Mouse (Mus musculus) intestine, embryonic 15.5 days (tissue): ENCODE results near the gene Dcaf11. TPM values are rescaled to one million over a fixed set of nuclear protein-coding genes. Genes with fewer than 3 reads are reported as not detected.
A peak's percentile ranks its signal among the peaks of the same experiment; 100 is the strongest.

Experiments
- ATAC-seq: fragments of 200-750 bp; cut with Nextera tagmentation; 2 replicates; pipeline ENCODE4 v1.8.0; 2017; ENCODE audit warnings: moderate TSS enrichment, moderate library complexity
- H3K27ac ChIP-seq: fragments of 300-500 bp; sonication (generic); 2 replicates; pipeline ENCODE4 v1.5.1; 2015; ENCODE audit warnings: mild to moderate bottlenecking, inconsistent platforms
- H3K27me3 ChIP-seq: fragments of 300-500 bp; sonication (generic); replicated peaks from 2 replicates; pipeline ENCODE4 v1.6.1; 2015; ENCODE audit warnings: inconsistent platforms
- H3K36me3 ChIP-seq: fragments of 300-500 bp; sonication (generic); 2 replicates; pipeline ENCODE4 v1.6.1; 2015; ENCODE audit warnings: inconsistent platforms
- H3K4me1 ChIP-seq: fragments of 300-500 bp; sonication (generic); replicated peaks from 2 replicates; pipeline ENCODE4 v1.6.1; 2015; ENCODE audit warnings: inconsistent platforms
- H3K4me2 ChIP-seq: fragments of 300-500 bp; sonication (generic); replicated peaks from 2 replicates; pipeline ENCODE4 v1.6.1; 2015; ENCODE audit warnings: mild to moderate bottlenecking, inconsistent platforms
- H3K4me3 ChIP-seq: fragments of 300-500 bp; sonication (generic); replicated peaks from 2 replicates; pipeline ENCODE4 v1.5.1; 2015; ENCODE audit warnings: inconsistent platforms
- H3K9ac ChIP-seq: fragments of 300-500 bp; sonication (generic); 2 replicates; pipeline ENCODE4 v1.6.1; 2015; ENCODE audit warnings: inconsistent platforms
- H3K9me3 ChIP-seq: fragments of 300-500 bp; sonication (generic); 2 replicates; pipeline ENCODE4 v1.6.1; 2016; ENCODE audit warnings: inconsistent platforms
- WGBS: fragments of 180-500 bp; shearing (Covaris S2); methylation state at CpG from one replicate; pipeline ENCODE4 v1.1.7; 2015; 5-methylcytosine and 5-hydroxymethylcytosine counted together
- polyA plus RNA-seq: library from polyadenylated mRNA; unstranded; fragments of >200 nt; fragmentation: Nextera tagmentation; extraction: Ambion mirVana; gene quantifications from 2 replicates; pipeline ENCODE4 v1.2.1, GENCODE M21; 2015

Gene Dcaf11
- polyA plus RNA-seq, 1 experiment from 2014 or later = 72.8 TPM

GRCm38 (mm10) chr14:55558740-55559448, 912 bp upstream of the Dcaf11 start:
- Histone ChIP-seq H3K36me3 (no peaks in the 10 kb centered on the region), H3K4me3 (no peak overlapping the region), H3K27me3 (no peaks in the 10 kb centered on the region), H3K27ac (peak overlapping the region; percentile 97; the same call in 1 of the 2 replicates), H3K9ac (no peak overlapping the region), H3K4me1 (peaks cover 13% of the 10 kb centered on the region), H3K9me3 (no peaks in the 10 kb centered on the region), H3K4me2 (peak overlapping the region; percentile 68)
- no peak for ATAC-seq
- 52% methylated on average over 6 of the region's 6 CpGs for WGBS

GRCm38 (mm10) chr14:55560202-55561073, 632 bp downstream of the Dcaf11 start, which contains the start of gene A730061H03Rik:
Gene A730061H03Rik, minus strand, starts transcription at chr14:55560406.
- Histone ChIP-seq H3K36me3 (peaks cover 14% of the 10 kb centered on the region), H3K4me3 (peak within 1 kb of the TSS; percentile 61), H3K4me2 (peak within 1 kb of the TSS; percentile 68), H3K9ac (peak within 1 kb of the TSS; percentile 74), H3K27me3 (no peaks in the 10 kb centered on the region), H3K9me3 (no peaks in the 10 kb centered on the region), H3K4me1 (peaks cover 13% of the 10 kb centered on the region), H3K27ac (peak within 1 kb of the TSS; percentile 97)
- ATAC-seq = peak; percentile 96
- WGBS = under 1% methylated on average over 51 of the region's 51 CpGs

GRCm38 (mm10) chr14:55561860-55562259, 2.1 kb downstream of the Dcaf11 start:
- no peak overlapping the region for H3K9ac ChIP-seq
- peaks cover 13% of the 10 kb centered on the region for H3K4me1 ChIP-seq
- no peak for ATAC-seq
- H3K4me3 ChIP-seq = no peak overlapping the region
- H3K27ac ChIP-seq = no peak overlapping the region
- H3K27me3 ChIP-seq = no peaks in the 10 kb centered on the region
- H3K36me3 ChIP-seq = peaks cover 22% of the 10 kb centered on the region
- 0 out of 2 replicates have a peak overlapping the region, but pooled peaks have one; percentile 68 for H3K4me2 ChIP-seq
- no peaks in the 10 kb centered on the region for H3K9me3 ChIP-seq
- 84% methylated on average over 10 of the region's 10 CpGs for WGBS

GRCm38 (mm10) chr14:55563249-55563648, 3.4 kb downstream of the Dcaf11 start:
- Histone ChIP-seq H3K4me3 (no peak overlapping the region), H3K4me2 (no peak overlapping the region), H3K27ac (no peak overlapping the region), H3K4me1 (peaks cover 13% of the 10 kb centered on the region), H3K9me3 (no peaks in the 10 kb centered on the region), H3K36me3 (peaks cover 23% of the 10 kb centered on the region), H3K27me3 (no peaks in the 10 kb centered on the region), H3K9ac (no peak overlapping the region)
- WGBS = 91% methylated on average over 11 of the region's 11 CpGs
- ATAC-seq = no peak

- H3K4me1 ChIP-seq = peaks cover 13% of the 10 kb centered on the region
- H3K27me3 ChIP-seq = no peaks in the 10 kb centered on the region
- WGBS = 67% methylated on average over 3 of the region's 3 CpGs
- no peak overlapping the region for H3K4me2 ChIP-seq
- H3K4me3 ChIP-seq = no peak overlapping the region
- H3K9me3 ChIP-seq = no peaks in the 10 kb centered on the region
- no peak overlapping the region for H3K9ac ChIP-seq
- ATAC-seq = no peak
- peaks cover 29% of the 10 kb centered on the region for H3K36me3 ChIP-seq
- no peak overlapping the region for H3K27ac ChIP-seq
Measured at GRCm38 (mm10) chr14:55565748-55566147, 5.9 kb downstream of the Dcaf11 start.

- Histone ChIP-seq H3K36me3 (peaks cover 29% of the 10 kb centered on the region), H3K27ac (no peak overlapping the region), H3K9me3 (no peaks in the 10 kb centered on the region), H3K4me3 (no peak overlapping the region), H3K9ac (no peak overlapping the region), H3K4me2 (no peak overlapping the region), H3K4me1 (no peaks in the 10 kb centered on the region), H3K27me3 (no peaks in the 10 kb centered on the region)
- ATAC-seq = no peak
- 74% methylated on average over 3 of the region's 3 CpGs for WGBS
Measured at GRCm38 (mm10) chr14:55567496-55567895, 7.7 kb downstream of the Dcaf11 start.

GRCm38 (mm10) chr14:55570588-55570987, 10.8 kb downstream of the Dcaf11 start:
- Histone ChIP-seq H3K27ac (no peak overlapping the region), H3K9ac (no peak overlapping the region), H3K36me3 (peaks cover 13% of the 10 kb centered on the region; the same call in 1 of the 2 replicates), H3K27me3 (no peaks in the 10 kb centered on the region), H3K4me3 (no peak overlapping the region), H3K4me2 (no peak overlapping the region), H3K4me1 (peaks cover 3% of the 10 kb centered on the region; the same call in 1 of the 2 replicates), H3K9me3 (no peaks in the 10 kb centered on the region)
- 85% methylated on average over 2 of the region's 2 CpGs for WGBS
- no peak for ATAC-seq

GRCm38 (mm10) chr14:55571760-55572159, 12.0 kb downstream of the Dcaf11 start:
- no peaks in the 10 kb centered on the region for H3K9me3 ChIP-seq
- no peak for ATAC-seq
- H3K9ac ChIP-seq = no peak overlapping the region
- H3K4me1 ChIP-seq = peaks cover 7% of the 10 kb centered on the region; the same call in 1 of the 2 replicates
- H3K36me3 ChIP-seq = peaks cover 6% of the 10 kb centered on the region; the same call in 1 of the 2 replicates
- no peak overlapping the region for H3K27ac ChIP-seq
- H3K4me2 ChIP-seq = no peak overlapping the region
- H3K27me3 ChIP-seq = no peaks in the 10 kb centered on the region
- H3K4me3 ChIP-seq = no peak overlapping the region

GRCm38 (mm10) chr14:55575302-55575701, 15.5 kb downstream of the Dcaf11 start, which contains the start of gene Fitm1:
Gene Fitm1, plus strand, starts transcription at chr14:55575617.
- Histone ChIP-seq H3K4me2 (no peak within 1 kb of the TSS), H3K36me3 (0 out of 2 replicates have a peak, but pooled peaks cover 2% of the 10 kb centered on the region), H3K9ac (no peak within 1 kb of the TSS), H3K27me3 (no peaks in the 10 kb centered on the region), H3K4me3 (no peak within 1 kb of the TSS), H3K9me3 (no peaks in the 10 kb centered on the region), H3K27ac (no peak within 1 kb of the TSS), H3K4me1 (peaks cover 10% of the 10 kb centered on the region)
- 65% methylated on average over 8 of the region's 8 CpGs for WGBS
- ATAC-seq = no peak

- Histone ChIP-seq H3K4me2 (no peak overlapping the region), H3K4me3 (no peak overlapping the region), H3K9ac (no peak overlapping the region), H3K4me1 (peaks cover 10% of the 10 kb centered on the region), H3K9me3 (no peaks in the 10 kb centered on the region), H3K27me3 (no peaks in the 10 kb centered on the region), H3K27ac (no peak overlapping the region), H3K36me3 (peaks cover 6% of the 10 kb centered on the region; the same call in 1 of the 2 replicates)
- WGBS = 70% methylated on average over 13 of the region's 13 CpGs
- no peak for ATAC-seq
Measured at GRCm38 (mm10) chr14:55575711-55576110, 15.9 kb downstream of the Dcaf11 start.

GRCm38 (mm10) chr14:55576376-55576775, 16.6 kb downstream of the Dcaf11 start:
- H3K9ac ChIP-seq = no peak overlapping the region
- no peaks in the 10 kb centered on the region for H3K27me3 ChIP-seq
- 80% methylated on average over 16 of the region's 16 CpGs for WGBS
- ATAC-seq = no peak
- H3K4me2 ChIP-seq = no peak overlapping the region
- no peaks in the 10 kb centered on the region for H3K9me3 ChIP-seq
- H3K4me1 ChIP-seq = peaks cover 10% of the 10 kb centered on the region
- H3K27ac ChIP-seq = no peak overlapping the region
- H3K36me3 ChIP-seq = peaks cover 10% of the 10 kb centered on the region
- no peak overlapping the region for H3K4me3 ChIP-seq
